Mouse (Mus musculus): Measurements from ENCODE around the gene Gm10139. TPM values are rescaled to one million over a fixed set of nuclear protein-coding genes. Genes with fewer than 3 reads are reported as not detected.
"Not testable (repeated sequence)": the region's sequence is repeated elsewhere in the genome, so short reads cannot be mapped to it uniquely, and the experiment has no call there.

Gm10139 gene
- not detected in 2 replicates for polyA plus RNA-seq (2012; ENCODE audit: insufficient read depth, insufficient read length, missing spikeins)

- not testable (repeated sequence) for H3K27ac ChIP-seq (replicated peaks; ENCODE audit: low read depth, low read length); H3K4me3 ChIP-seq (ENCODE audit: insufficient read depth, low read depth, low read length); H3K4me1 ChIP-seq (ENCODE audit: control insufficient read depth, insufficient read depth, insufficient read length, low read length)
Measured at GRCm38 (mm10) chr13:65512378-65512777, at the start of gene Gm10139. TSS of gene Gm10139 (plus strand) at chr13:65512678.

GRCm38 (mm10) chr13:65557636-65558035 lies 45.2 kb downstream of the Gm10139 start:
- H3K4me1 ChIP-seq (ENCODE audit: control insufficient read depth, insufficient read depth, insufficient read length, low read length); H3K27ac ChIP-seq (replicated peaks; ENCODE audit: low read depth, low read length); H3K4me3 ChIP-seq (ENCODE audit: insufficient read depth, low read depth, low read length): not testable (repeated sequence)

Other genes with a start within 250 kb of the Gm10139 start
- gene Zfp369, start 233.9 kb upstream of the Gm10139 start, polyA plus RNA-seq (2012; ENCODE audit: insufficient read depth, insufficient read length, missing spikeins): 6.2 and 9.6 TPM in 2 replicates